Mouse (Mus musculus): ENCODE results near the gene Rasgrp3. TPM values are rescaled to one million over a fixed set of nuclear protein-coding genes. Genes with fewer than 3 reads are reported as not detected.

The Rasgrp3 gene
- polyA plus RNA-seq, 1 experiment from 2014 or later = 5.2 TPM

DNA sequence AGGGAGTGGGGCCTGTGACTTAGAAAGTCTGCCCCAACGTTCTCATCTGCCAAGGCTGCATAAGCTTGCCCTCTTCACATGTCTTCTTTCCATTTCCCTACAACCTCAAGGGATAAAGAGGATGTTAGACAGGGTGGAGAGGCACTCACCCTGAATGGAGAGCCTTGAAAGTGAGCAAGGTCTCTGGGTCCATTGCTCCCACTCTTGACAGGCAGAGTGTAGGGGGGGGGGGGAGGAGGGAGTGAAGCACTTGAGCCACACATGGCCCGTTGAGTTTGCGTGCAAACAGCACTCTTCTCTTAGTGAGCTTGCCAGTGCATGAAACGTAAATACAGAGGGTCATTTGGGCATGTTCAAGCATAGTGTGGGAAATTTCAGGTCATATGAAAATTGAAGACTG, 59.5 kb downstream of the Rasgrp3 start:
- no peaks in the 10 kb centered on the region for H3K9me3 ChIP-seq (ENCODE audit: control insufficient read depth, low read length)
- DNase-seq (ENCODE audit: low spot score) (no peak), ATAC-seq (ENCODE audit: low FRiP score, low TSS enrichment) (no peak)
- TF ChIP-seq EP300 (optimal IDR thresholded peaks at IDR 0.05) = no peak
- no peak for TF ChIP-seq CTCF (IDR thresholded peaks at IDR 0.05; ENCODE audit: low read depth)
- H3K36me3 ChIP-seq (ENCODE audit: control insufficient read depth, insufficient read depth, low read length) = no peaks in the 10 kb centered on the region
- H3K4me1 ChIP-seq (replicated peaks; ENCODE audit: control insufficient read depth, insufficient read depth) = no peaks in the 10 kb centered on the region
- H3K27me3 ChIP-seq (ENCODE audit: control insufficient read depth, insufficient read depth, low read length) = no peaks in the 10 kb centered on the region
- WGBS = 54% methylated on average over 4 of the region's 4 CpGs
- no peak overlapping the region for H3K4me2 ChIP-seq (replicated peaks; ENCODE audit: low read depth)
- no peak overlapping the region for H3K27ac ChIP-seq (replicated peaks)
- H3K9ac ChIP-seq (ENCODE audit: low read length) = no peak overlapping the region
- no peak overlapping the region for H3K4me3 ChIP-seq (ENCODE audit: low read depth, low read length)

DNA sequence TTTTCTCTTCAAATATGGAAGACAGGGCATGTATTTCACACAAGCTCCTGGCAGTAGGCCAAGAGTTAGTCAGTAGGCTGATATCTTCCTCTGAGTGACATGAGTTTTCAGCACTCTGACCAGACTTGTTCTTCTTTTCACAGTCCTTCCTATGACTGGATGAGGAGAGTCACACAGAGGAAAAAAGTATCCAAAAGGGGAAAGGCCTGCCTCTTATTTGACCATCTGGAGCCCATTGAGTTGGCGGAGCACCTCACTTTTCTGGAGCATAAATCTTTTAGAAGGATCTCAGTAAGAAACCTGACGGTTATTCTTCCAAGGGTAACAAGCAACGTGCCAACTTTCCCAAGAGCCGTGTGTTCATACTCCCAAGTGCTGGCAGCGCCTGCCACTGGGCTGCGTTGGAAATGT, 62.5 kb downstream of the Rasgrp3 start:
- Histone ChIP-seq H3K27ac (replicated peaks) (no peak overlapping the region), H3K9me3 (ENCODE audit: control insufficient read depth, low read length) (no peaks in the 10 kb centered on the region), H3K36me3 (ENCODE audit: control insufficient read depth, insufficient read depth, low read length) (no peaks in the 10 kb centered on the region), H3K4me2 (replicated peaks; ENCODE audit: low read depth) (no peak overlapping the region), H3K27me3 (ENCODE audit: control insufficient read depth, insufficient read depth, low read length) (no peaks in the 10 kb centered on the region), H3K9ac (ENCODE audit: low read length) (no peak overlapping the region), H3K4me1 (replicated peaks; ENCODE audit: control insufficient read depth, insufficient read depth) (no peaks in the 10 kb centered on the region), H3K4me3 (ENCODE audit: low read depth, low read length) (no peak overlapping the region)
- 67% methylated on average over 6 of the region's 6 CpGs for WGBS
- no peak for DNase-seq (ENCODE audit: low spot score)
- ATAC-seq (ENCODE audit: low FRiP score, low TSS enrichment) = no peak
- no peak for TF ChIP-seq CTCF (IDR thresholded peaks at IDR 0.05; ENCODE audit: low read depth)
- no peak for TF ChIP-seq EP300 (optimal IDR thresholded peaks at IDR 0.05)

GRCm38 (mm10) chr17:75503031-75503430, 67.3 kb downstream of the Rasgrp3 start:
- TF ChIP-seq CTCF (IDR thresholded peaks at IDR 0.05; ENCODE audit: low read depth) = no peak
- no peak for TF ChIP-seq EP300 (optimal IDR thresholded peaks at IDR 0.05)
- H3K4me1 ChIP-seq (replicated peaks; ENCODE audit: control insufficient read depth, insufficient read depth) = no peaks in the 10 kb centered on the region
- no peak overlapping the region for H3K9ac ChIP-seq (ENCODE audit: low read length)
- no peaks in the 10 kb centered on the region for H3K27me3 ChIP-seq (ENCODE audit: control insufficient read depth, insufficient read depth, low read length)
- no peak for ATAC-seq (ENCODE audit: low FRiP score, low TSS enrichment)
- no peaks in the 10 kb centered on the region for H3K36me3 ChIP-seq (ENCODE audit: control insufficient read depth, insufficient read depth, low read length)
- no peak for DNase-seq (ENCODE audit: low spot score)
- no peak overlapping the region for H3K27ac ChIP-seq (replicated peaks)
- no peaks in the 10 kb centered on the region for H3K9me3 ChIP-seq (ENCODE audit: control insufficient read depth, low read length)
- WGBS = 90% methylated on average over 3 of the region's 3 CpGs
- H3K4me2 ChIP-seq (replicated peaks; ENCODE audit: low read depth) = no peak overlapping the region
- H3K4me3 ChIP-seq (ENCODE audit: low read depth, low read length) = no peak overlapping the region

DNA sequence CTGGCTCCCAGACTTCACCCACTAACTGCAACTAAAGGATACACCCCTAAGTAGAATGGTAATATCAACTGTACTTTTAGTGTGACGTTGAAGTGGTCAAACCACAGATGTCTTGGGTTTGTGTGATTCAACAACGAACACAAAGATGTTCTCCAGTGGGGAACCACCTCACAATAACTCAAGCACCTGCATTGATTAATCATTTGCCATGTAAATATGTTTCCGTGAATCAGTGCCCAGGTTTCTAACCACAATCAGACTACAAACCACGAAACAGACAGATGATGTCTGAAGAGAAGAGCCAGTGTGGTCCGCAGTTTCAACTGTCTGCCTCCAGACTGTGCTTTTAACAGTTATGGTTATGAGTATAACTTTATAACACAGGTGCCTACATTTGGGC, 69.4 kb downstream of the Rasgrp3 start:
- TF ChIP-seq CTCF (IDR thresholded peaks at IDR 0.05; ENCODE audit: low read depth) (no peak), EP300 (optimal IDR thresholded peaks at IDR 0.05) (no peak)

GRCm38 (mm10) chr17:75506097-75506675, 70.5 kb downstream of the Rasgrp3 start:
- Histone ChIP-seq H3K27me3 (ENCODE audit: control insufficient read depth, insufficient read depth, low read length) (no peaks in the 10 kb centered on the region), H3K4me2 (replicated peaks; ENCODE audit: low read depth) (no peak overlapping the region), H3K36me3 (ENCODE audit: control insufficient read depth, insufficient read depth, low read length) (no peaks in the 10 kb centered on the region), H3K4me1 (replicated peaks; ENCODE audit: control insufficient read depth, insufficient read depth) (no peaks in the 10 kb centered on the region), H3K9ac (ENCODE audit: low read length) (no peak overlapping the region), H3K4me3 (ENCODE audit: low read depth, low read length) (no peak overlapping the region), H3K9me3 (ENCODE audit: control insufficient read depth, low read length) (no peaks in the 10 kb centered on the region), H3K27ac (replicated peaks) (no peak overlapping the region)
- DNase-seq (ENCODE audit: low spot score) = no peak
- no peak for ATAC-seq (ENCODE audit: low FRiP score, low TSS enrichment)
- 88% methylated on average over 10 of the region's 10 CpGs for WGBS
- TF ChIP-seq EP300 (optimal IDR thresholded peaks at IDR 0.05) (no peak), CTCF (IDR thresholded peaks at IDR 0.05; ENCODE audit: low read depth) (no peak)

More for the DNA sequence above, 69.4 kb downstream of the Rasgrp3 start:
- no peak overlapping the region for H3K9ac ChIP-seq (ENCODE audit: low read length)
- DNase-seq (ENCODE audit: low spot score) (no peak), ATAC-seq (ENCODE audit: low FRiP score, low TSS enrichment) (no peak)
- H3K4me2 ChIP-seq (replicated peaks; ENCODE audit: low read depth) = no peak overlapping the region
- H3K9me3 ChIP-seq (ENCODE audit: control insufficient read depth, low read length) = no peaks in the 10 kb centered on the region
- no peak overlapping the region for H3K4me3 ChIP-seq (ENCODE audit: low read depth, low read length)
- H3K36me3 ChIP-seq (ENCODE audit: control insufficient read depth, insufficient read depth, low read length) = no peaks in the 10 kb centered on the region
- 72% methylated on average over 5 of the region's 5 CpGs for WGBS
- no peaks in the 10 kb centered on the region for H3K4me1 ChIP-seq (replicated peaks; ENCODE audit: control insufficient read depth, insufficient read depth)
- H3K27ac ChIP-seq (replicated peaks) = no peak overlapping the region
- H3K27me3 ChIP-seq (ENCODE audit: control insufficient read depth, insufficient read depth, low read length) = no peaks in the 10 kb centered on the region

GRCm38 (mm10) chr17:75506708-75507641, 71.3 kb downstream of the Rasgrp3 start:
- H3K4me1 ChIP-seq (replicated peaks; ENCODE audit: control insufficient read depth, insufficient read depth) = no peaks in the 10 kb centered on the region
- 70% methylated on average over 10 of the region's 10 CpGs for WGBS
- H3K4me3 ChIP-seq (ENCODE audit: low read depth, low read length) = no peak overlapping the region
- no peaks in the 10 kb centered on the region for H3K9me3 ChIP-seq (ENCODE audit: control insufficient read depth, low read length)
- H3K9ac ChIP-seq (ENCODE audit: low read length) = no peak overlapping the region
- no peak overlapping the region for H3K4me2 ChIP-seq (replicated peaks; ENCODE audit: low read depth)
- TF ChIP-seq CTCF (IDR thresholded peaks at IDR 0.05; ENCODE audit: low read depth) = no peak
- no peak for TF ChIP-seq EP300 (optimal IDR thresholded peaks at IDR 0.05)
- no peak overlapping the region for H3K27ac ChIP-seq (replicated peaks)
- H3K27me3 ChIP-seq (ENCODE audit: control insufficient read depth, insufficient read depth, low read length) = no peaks in the 10 kb centered on the region
- no peaks in the 10 kb centered on the region for H3K36me3 ChIP-seq (ENCODE audit: control insufficient read depth, insufficient read depth, low read length)
- DNase-seq (ENCODE audit: low spot score) = no peak
- ATAC-seq (ENCODE audit: low FRiP score, low TSS enrichment) = no peak
